Mouse (Mus musculus) kidney, postnatal 36 days (tissue): ENCODE results near the gene Ephb3.
"Not testable (repeated sequence)": the region's sequence is repeated elsewhere in the genome, so short reads cannot be mapped to it uniquely, and the experiment has no call there.

Source experiments
- DNase-seq, 2 experiments: peaks; one replicate each; pipeline ENCODE4 v3.0.0; 2021 to 2022; ENCODE audit warnings: mixed read lengths in 2 of 2

Ephb3 gene

GRCm38 (mm10) chr16:21204367-21205092 lies at the start of gene Ephb3:
Ephb3 (plus strand) TSS chr16:21204755.
- peak; percentile 99 to 100 for DNase-seq

- DNase-seq: not testable (repeated sequence)
These were observed 48.3 kb upstream of the Ephb3 start for GRCm38 (mm10) chr16:21156261-21156660.

GRCm38 (mm10) chr16:21159226-21159625 lies 45.3 kb upstream of the Ephb3 start:
- DNase-seq: not testable (repeated sequence)

GRCm38 (mm10) chr16:21163423-21163822 lies 41.1 kb upstream of the Ephb3 start:
- not testable (repeated sequence) for DNase-seq

GRCm38 (mm10) chr16:21165343-21166220 lies 39.0 kb upstream of the Ephb3 start:
- not testable (repeated sequence) for DNase-seq

- no peak for DNase-seq
These were observed 35.8 kb upstream of the Ephb3 start for GRCm38 (mm10) chr16:21168730-21169129.

GRCm38 (mm10) chr16:21175236-21175635 lies 29.3 kb upstream of the Ephb3 start:
- DNase-seq: no peak

- DNase-seq: peak; percentile 47 to 72
These were observed 22.4 kb upstream of the Ephb3 start for GRCm38 (mm10) chr16:21182108-21182507.

- DNase-seq: no peak
These were observed 19.9 kb upstream of the Ephb3 start for GRCm38 (mm10) chr16:21184697-21185096.

GRCm38 (mm10) chr16:21187568-21187967 lies 17.0 kb upstream of the Ephb3 start:
- no peak for DNase-seq

GRCm38 (mm10) chr16:21188345-21188744 lies 16.2 kb upstream of the Ephb3 start:
- DNase-seq: peak in 1 of 2 experiments; percentile 61

GRCm38 (mm10) chr16:21191569-21191968 lies 13.0 kb upstream of the Ephb3 start:
- DNase-seq: no peak

- DNase-seq: peak; percentile 42 to 71
These were observed 11.8 kb upstream of the Ephb3 start for GRCm38 (mm10) chr16:21192509-21193354.

GRCm38 (mm10) chr16:21194182-21194581 lies 10.4 kb upstream of the Ephb3 start:
- DNase-seq: no peak

GRCm38 (mm10) chr16:21195260-21195866 lies 9.2 kb upstream of the Ephb3 start:
- no peak for DNase-seq

- DNase-seq: no peak
These were observed 8.0 kb upstream of the Ephb3 start for GRCm38 (mm10) chr16:21196576-21196975.

GRCm38 (mm10) chr16:21197542-21197941 lies 7.0 kb upstream of the Ephb3 start:
- no peak for DNase-seq

GRCm38 (mm10) chr16:21198006-21198405 lies 6.5 kb upstream of the Ephb3 start:
- DNase-seq: no peak

- DNase-seq: peak in 1 of 2 experiments; percentile 48
These were observed 6.0 kb upstream of the Ephb3 start for GRCm38 (mm10) chr16:21198529-21198928.

- DNase-seq: no peak
These were observed 5.1 kb upstream of the Ephb3 start for GRCm38 (mm10) chr16:21199426-21199825.

- DNase-seq: no peak
These were observed 1.8 kb upstream of the Ephb3 start for GRCm38 (mm10) chr16:21202731-21203130.
